7 mouse cellular contexts compared by ENCODE assay signal in the genomic region with DNA sequence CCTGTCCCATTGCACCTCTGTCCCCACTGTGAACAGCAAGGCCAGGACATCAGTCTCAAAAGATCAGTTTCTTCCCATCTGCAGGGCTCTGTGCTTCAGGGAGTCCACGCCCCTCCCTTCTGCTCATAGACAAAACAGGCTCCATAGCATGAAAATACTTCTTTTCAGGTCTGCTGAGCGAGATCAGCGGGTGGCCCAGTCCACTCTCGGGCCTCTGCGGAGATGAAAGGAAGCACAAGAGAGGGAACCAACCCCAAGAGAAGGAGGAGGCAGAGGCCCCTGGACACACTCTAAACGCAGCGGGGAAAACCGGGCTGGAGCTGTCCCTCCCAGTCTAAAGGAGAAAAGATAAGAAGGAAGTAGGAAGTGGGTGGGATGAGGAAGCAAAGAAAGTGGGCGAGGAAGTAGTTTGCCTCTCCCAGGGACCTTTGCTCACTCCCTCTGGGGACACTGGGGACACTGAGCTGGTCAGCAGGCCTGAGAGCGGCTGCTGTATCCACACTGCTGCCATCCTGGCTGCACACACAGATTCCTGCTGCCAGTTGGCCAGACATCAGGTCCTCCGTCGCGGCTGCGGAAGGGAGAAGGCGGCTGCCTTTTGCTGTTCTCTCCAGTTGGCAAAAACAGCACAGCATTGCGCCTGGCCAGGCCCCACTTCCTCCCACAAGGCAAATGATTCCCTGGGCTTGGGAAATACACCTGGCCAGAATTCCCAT.
DNase-seq lines count a peak whose midpoint lies in the region; ATAC-seq lines count a peak whose summit lies in the region.

No protein-coding gene starts in this region.

- H3K4me1 ChIP-seq in forebrain, embryonic 14.5 days (ENCODE audit: control insufficient read depth, insufficient read depth, low read length), result peaks cover 26% of the 10 kb centered on the region
- H3K4me1 ChIP-seq in heart, embryonic 15.5 days (replicated peaks), result peaks cover 31% of the 10 kb centered on the region
- H3K4me1 ChIP-seq in limb, embryonic 15.5 days, result peaks cover 45% of the 10 kb centered on the region
- H3K4me1 ChIP-seq in midbrain, embryonic 16.5 days (ENCODE audit: control insufficient read depth, insufficient read depth, low read length), result peaks cover 30% of the 10 kb centered on the region

- ATAC-seq in forebrain, embryonic 14.5 days, result peak; percentile 67
- ATAC-seq in heart, embryonic 15.5 days (replicated peaks; ENCODE audit: insufficient number of reproducible peaks, insufficient read depth, low FRiP score, low read depth), result peak; percentile 56; the same call in 1 of the 2 replicates
- no peak for ATAC-seq in limb, embryonic 15.5 days (ENCODE audit: insufficient number of reproducible peaks, low FRiP score, low TSS enrichment, low read depth)
- peak; percentile 29 for ATAC-seq in midbrain, embryonic 16.5 days

- H3K27me3 ChIP-seq in forebrain, embryonic 14.5 days (replicated peaks; ENCODE audit: control insufficient read depth, insufficient read depth, low read length), result no peaks in the 10 kb centered on the region; the same call in 1 of the 2 replicates
- H3K27me3 ChIP-seq in heart, embryonic 15.5 days, result peaks cover 18% of the 10 kb centered on the region; the same call in 1 of the 2 replicates
- peaks cover 16% of the 10 kb centered on the region for H3K27me3 ChIP-seq in limb, embryonic 15.5 days
- no peaks in the 10 kb centered on the region for H3K27me3 ChIP-seq in midbrain, embryonic 16.5 days (ENCODE audit: control insufficient read depth, insufficient read depth, low read depth, low read length)

- peak; percentile 71 for DNase-seq in cerebellum, adult 11 months
- peak; percentile 71 for DNase-seq in forebrain, embryonic 14.5 days (ENCODE audit: low spot score)
- peak; percentile 73 for DNase-seq in kidney, postnatal 10 days
- peak; percentile 39 for DNase-seq in urinary bladder, adult 2 months (ENCODE audit: low spot score)

- peak overlapping the region; percentile 57; the same call in 1 of the 2 replicates for H3K27ac ChIP-seq in forebrain, embryonic 14.5 days (ENCODE audit: low read depth, low read length)
- peak overlapping the region; percentile 58 for H3K27ac ChIP-seq in heart, embryonic 15.5 days
- H3K27ac ChIP-seq in limb, embryonic 15.5 days, result peak overlapping the region; percentile 47; the same call in 1 of the 2 replicates
- peak overlapping the region; percentile 49 for H3K27ac ChIP-seq in midbrain, embryonic 16.5 days (ENCODE audit: low read length)

- no peak overlapping the region for H3K4me3 ChIP-seq in forebrain, embryonic 14.5 days (ENCODE audit: low read depth, low read length)
- no peak overlapping the region; the same call in 1 of the 2 replicates for H3K4me3 ChIP-seq in heart, embryonic 15.5 days
- H3K4me3 ChIP-seq in limb, embryonic 15.5 days, result peak overlapping the region; percentile 10; the same call in 1 of the 2 replicates
- no peak overlapping the region for H3K4me3 ChIP-seq in midbrain, embryonic 16.5 days (ENCODE audit: low read depth, low read length)

- 2% methylated on average over 16 of the region's 16 CpGs for WGBS in forebrain, embryonic 14.5 days
- WGBS in heart, embryonic 15.5 days, result 11% methylated on average over 16 of the region's 16 CpGs
- WGBS in limb, embryonic 15.5 days, result 10% methylated on average over 16 of the region's 16 CpGs
- WGBS in midbrain, embryonic 16.5 days, result 4% methylated on average over 16 of the region's 16 CpGs

- peak overlapping the region; percentile 44 for H3K4me2 ChIP-seq in forebrain, embryonic 14.5 days (ENCODE audit: low read length)
- H3K4me2 ChIP-seq in heart, embryonic 15.5 days, result peak overlapping the region; percentile 55
- peak overlapping the region; percentile 41 for H3K4me2 ChIP-seq in limb, embryonic 15.5 days
- peak overlapping the region; percentile 37 for H3K4me2 ChIP-seq in midbrain, embryonic 16.5 days (ENCODE audit: low read length)

- H3K9ac ChIP-seq in forebrain, embryonic 14.5 days (ENCODE audit: low read length), result peak overlapping the region; percentile 22; the same call in 1 of the 2 replicates
- 0 out of 2 replicates have a peak overlapping the region, but pooled peaks have one; percentile 34 for H3K9ac ChIP-seq in heart, embryonic 15.5 days
- no peak overlapping the region; the same call in 1 of the 2 replicates for H3K9ac ChIP-seq in limb, embryonic 15.5 days
- 0 out of 2 replicates have a peak overlapping the region, but pooled peaks have one; percentile 11 for H3K9ac ChIP-seq in midbrain, embryonic 16.5 days (ENCODE audit: low read depth, low read length)

- H3K36me3 ChIP-seq in forebrain, embryonic 14.5 days (ENCODE audit: control insufficient read depth, insufficient read depth, low read length), result no peaks in the 10 kb centered on the region
- no peaks in the 10 kb centered on the region for H3K36me3 ChIP-seq in heart, embryonic 15.5 days
- no peaks in the 10 kb centered on the region for H3K36me3 ChIP-seq in limb, embryonic 15.5 days
- H3K36me3 ChIP-seq in midbrain, embryonic 16.5 days (ENCODE audit: control insufficient read depth, insufficient read depth, low read length), result no peaks in the 10 kb centered on the region

- no peaks in the 10 kb centered on the region for H3K9me3 ChIP-seq in forebrain, embryonic 14.5 days (replicated peaks; ENCODE audit: control insufficient read depth, low read length)
- H3K9me3 ChIP-seq in heart, embryonic 15.5 days (replicated peaks), result no peaks in the 10 kb centered on the region
- no peaks in the 10 kb centered on the region for H3K9me3 ChIP-seq in limb, embryonic 15.5 days
- no peaks in the 10 kb centered on the region for H3K9me3 ChIP-seq in midbrain, embryonic 16.5 days (replicated peaks; ENCODE audit: control insufficient read depth, low read length, poor library complexity, severe bottlenecking)
